Mouse (Mus musculus) heart, postnatal 4 days (tissue): Measurements from ENCODE around the gene Pwwp2b. TPM values are rescaled to one million over a fixed set of nuclear protein-coding genes. Genes with fewer than 3 reads are reported as not detected.

Experiments used
- DNase-seq: peaks from one replicate; pipeline ENCODE4 v3.0.0; 2021
- total RNA-seq, 2 experiments: library from RNA; stranded (reverse); gene quantifications; 2 replicates each; pipeline ENCODE4 v1.2.3; 2021

Pwwp2b gene
- total RNA-seq, 2 experiments from 2014 or later = 7.9 to 9.3 TPM

- no peak for DNase-seq
Observed at GRCm38 (mm10) chr7:139265634-139266033, 17.4 kb downstream of the Pwwp2b start.

GRCm38 (mm10) chr7:139266431-139266830, 18.1 kb downstream of the Pwwp2b start:
- DNase-seq = no peak

- peak; percentile 45 for DNase-seq
Observed at GRCm38 (mm10) chr7:139266886-139267870, 18.9 kb downstream of the Pwwp2b start.

GRCm38 (mm10) chr7:139270738-139271137, 22.5 kb downstream of the Pwwp2b start:
- DNase-seq = no peak

GRCm38 (mm10) chr7:139271871-139272270, 23.6 kb downstream of the Pwwp2b start:
- no peak for DNase-seq

- DNase-seq = peak; percentile 39
Observed at GRCm38 (mm10) chr7:139272639-139273396, 24.5 kb downstream of the Pwwp2b start.

- DNase-seq = peak; percentile 71
Observed at GRCm38 (mm10) chr7:139273397-139273719, 25.1 kb downstream of the Pwwp2b start.

GRCm38 (mm10) chr7:139275586-139275985, 27.3 kb downstream of the Pwwp2b start:
- no peak for DNase-seq

- DNase-seq = no peak
Observed at GRCm38 (mm10) chr7:139276150-139276549, 27.9 kb downstream of the Pwwp2b start.

- DNase-seq = no peak
Observed at GRCm38 (mm10) chr7:139277536-139277935, 29.3 kb downstream of the Pwwp2b start.

GRCm38 (mm10) chr7:139279571-139279970, 31.3 kb downstream of the Pwwp2b start:
- no peak for DNase-seq

GRCm38 (mm10) chr7:139280044-139280443, 31.8 kb downstream of the Pwwp2b start:
- DNase-seq = no peak

GRCm38 (mm10) chr7:139281195-139281594, 32.9 kb downstream of the Pwwp2b start:
- DNase-seq = no peak

GRCm38 (mm10) chr7:139282037-139282436, 33.8 kb downstream of the Pwwp2b start:
- DNase-seq = no peak

- DNase-seq = no peak
Observed at GRCm38 (mm10) chr7:139285295-139285943, 37.1 kb downstream of the Pwwp2b start.

GRCm38 (mm10) chr7:139288540-139288939, 40.3 kb downstream of the Pwwp2b start:
- no peak for DNase-seq

- DNase-seq = no peak
Observed at GRCm38 (mm10) chr7:139293350-139293749, 45.1 kb downstream of the Pwwp2b start.

- no peak for DNase-seq
Observed at GRCm38 (mm10) chr7:139294076-139294475, 45.8 kb downstream of the Pwwp2b start.

- no peak for DNase-seq
Observed at GRCm38 (mm10) chr7:139295653-139296052, 47.4 kb downstream of the Pwwp2b start.

- no peak for DNase-seq
Observed at GRCm38 (mm10) chr7:139296552-139297100, 48.3 kb downstream of the Pwwp2b start.

- DNase-seq = peak; percentile 46
Observed at GRCm38 (mm10) chr7:139298446-139298845, 50.2 kb downstream of the Pwwp2b start.

GRCm38 (mm10) chr7:139299424-139299823, 51.1 kb downstream of the Pwwp2b start:
- DNase-seq = peak; percentile 96

- peak; percentile 34 for DNase-seq
Observed at GRCm38 (mm10) chr7:139300423-139300822, 52.1 kb downstream of the Pwwp2b start.
